Mouse (Mus musculus): ENCODE results near the gene Rab3b. TPM values are rescaled to one million over a fixed set of nuclear protein-coding genes. Genes with fewer than 3 reads are reported as not detected.

Gene Rab3b
- total RNA-seq, 2 experiments from 2014 or later = 79.7 to 81.2 TPM

GRCm38 (mm10) chr4:108845824-108846569 is 32.9 kb upstream of the Rab3b start:
- no peak overlapping the region for H3K4me3 ChIP-seq
- no peak for TF ChIP-seq CTCF (IDR thresholded peaks at IDR 0.05)
- H3K27ac ChIP-seq = no peak overlapping the region
- no peak for DNase-seq (ENCODE audit: extremely low spot score in 1 of 2, low spot score in 2 of 2)
- intact Hi-C loops (cut with DNase I) = no loop called here

- intact Hi-C loops (cut with DNase I) = loop anchor here (1.0 kb wide), 1 partner anchor 14 kb away; the partner anchor contains the start of gene Txndc12
- TF ChIP-seq CTCF (IDR thresholded peaks at IDR 0.05) = no peak
- DNase-seq (ENCODE audit: extremely low spot score in 1 of 2, low spot score in 2 of 2) = peak; percentile 80 to 82
- H3K4me3 ChIP-seq = peak within 1 kb of the TSS; percentile 69
- peak within 1 kb of the TSS; percentile 81 for H3K27ac ChIP-seq
Observed at GRCm38 (mm10) chr4:108847715-108848504, 31.0 kb upstream of the Rab3b start, which contains the start of gene Kti12. Kti12 (plus strand) TSS chr4:108847785.

GRCm38 (mm10) chr4:108848505-108848848 is 30.4 kb upstream of the Rab3b start, which contains the start of gene A730015C16Rik:
A730015C16Rik (minus strand) TSS chr4:108848619.
- peak in 1 of 2 experiments; percentile 21 for DNase-seq (ENCODE audit: extremely low spot score in 1 of 2, low spot score in 2 of 2)

GRCm38 (mm10) chr4:108866806-108867205 is 12.1 kb upstream of the Rab3b start:
- Histone ChIP-seq H3K27ac (no peak overlapping the region), H3K4me3 (no peak overlapping the region)
- no peak for DNase-seq (ENCODE audit: extremely low spot score in 1 of 2, low spot score in 2 of 2)
- intact Hi-C loops (cut with DNase I) = no loop called here
- TF ChIP-seq CTCF (IDR thresholded peaks at IDR 0.05) = no peak

More at GRCm38 (mm10) chr4:108848505-108848848, 30.4 kb upstream of the Rab3b start, which contains the start of gene A730015C16Rik:
- intact Hi-C loops (cut with DNase I) = no loop called here
- peak within 1 kb of the TSS; percentile 81 for H3K27ac ChIP-seq
- TF ChIP-seq CTCF (IDR thresholded peaks at IDR 0.05) = no peak
- H3K4me3 ChIP-seq = peak within 1 kb of the TSS; percentile 69

- DNase-seq (ENCODE audit: extremely low spot score in 1 of 2, low spot score in 2 of 2) = peak; percentile 88 to 91
- no peak overlapping the region for H3K4me3 ChIP-seq
- H3K27ac ChIP-seq = no peak overlapping the region
- TF ChIP-seq CTCF (IDR thresholded peaks at IDR 0.05) = peak; percentile 98
- intact Hi-C loops (cut with DNase I) = loop anchor here (1.0 to 2.0 kb wide), 2 partner anchors 106 to 295 kb away; no protein-coding TSS in a partner anchor
Observed at GRCm38 (mm10) chr4:108869730-108870374, 9.0 kb upstream of the Rab3b start.

GRCm38 (mm10) chr4:108873746-108874145 is 5.1 kb upstream of the Rab3b start:
- intact Hi-C loops (cut with DNase I) = no loop called here
- Histone ChIP-seq H3K27ac (no peak overlapping the region), H3K4me3 (no peak overlapping the region)
- TF ChIP-seq CTCF (IDR thresholded peaks at IDR 0.05) = no peak
- DNase-seq (ENCODE audit: extremely low spot score in 1 of 2, low spot score in 2 of 2) = no peak

- no peak for TF ChIP-seq CTCF (IDR thresholded peaks at IDR 0.05)
- no peak for DNase-seq (ENCODE audit: extremely low spot score in 1 of 2, low spot score in 2 of 2)
- intact Hi-C loops (cut with DNase I) = no loop called here
- no peak overlapping the region for H3K27ac ChIP-seq
- no peak overlapping the region for H3K4me3 ChIP-seq
Observed at GRCm38 (mm10) chr4:108877901-108878300, 962 bp upstream of the Rab3b start.

- no peak overlapping the region for H3K27ac ChIP-seq
- TF ChIP-seq CTCF (IDR thresholded peaks at IDR 0.05) = no peak
- DNase-seq (ENCODE audit: extremely low spot score in 1 of 2, low spot score in 2 of 2) = no peak
- no peak overlapping the region for H3K4me3 ChIP-seq
- intact Hi-C loops (cut with DNase I) = no loop called here
Observed at GRCm38 (mm10) chr4:108883815-108884214, 5.0 kb downstream of the Rab3b start.

GRCm38 (mm10) chr4:108887456-108887855 is 8.6 kb downstream of the Rab3b start:
- TF ChIP-seq CTCF (IDR thresholded peaks at IDR 0.05) = no peak
- DNase-seq (ENCODE audit: extremely low spot score in 1 of 2, low spot score in 2 of 2) = no peak

GRCm38 (mm10) chr4:108890876-108891275 is 12.0 kb downstream of the Rab3b start:
- TF ChIP-seq CTCF (IDR thresholded peaks at IDR 0.05) = no peak

More at GRCm38 (mm10) chr4:108887456-108887855, 8.6 kb downstream of the Rab3b start:
- Histone ChIP-seq H3K4me3 (no peak overlapping the region), H3K27ac (no peak overlapping the region)
- intact Hi-C loops (cut with DNase I) = no loop called here

GRCm38 (mm10) chr4:108900421-108900820 is 21.6 kb downstream of the Rab3b start:
- TF ChIP-seq CTCF (IDR thresholded peaks at IDR 0.05) = no peak
- H3K27ac ChIP-seq = no peak overlapping the region
- DNase-seq (ENCODE audit: extremely low spot score in 1 of 2, low spot score in 2 of 2) = no peak
- H3K4me3 ChIP-seq = no peak overlapping the region
- intact Hi-C loops (cut with DNase I) = no loop called here

More at GRCm38 (mm10) chr4:108890876-108891275, 12.0 kb downstream of the Rab3b start:
- intact Hi-C loops (cut with DNase I) = no loop called here
- no peak overlapping the region for H3K4me3 ChIP-seq
- no peak overlapping the region for H3K27ac ChIP-seq
- DNase-seq (ENCODE audit: extremely low spot score in 1 of 2, low spot score in 2 of 2) = no peak

Measured in left cerebral cortex, adult 2 months (tissue).